Mouse (Mus musculus) splenic B cell, adult 2 months (primary cell): ENCODE measurements around the gene Zfhx3.

Experiments
- DNase-seq: peaks from one replicate; pipeline ENCODE4 v3.0.0-alpha.2; 2011; ENCODE audit warnings: low read depth, low spot score
- H3K27me3 ChIP-seq: 2 replicates; pipeline ENCODE4 v1.6.1; 2012; ENCODE audit warnings: mild to moderate bottlenecking, low read length, moderate library complexity, mixed read lengths; ENCODE audit not compliant: control insufficient read depth, poor library complexity, insufficient read depth, severe bottlenecking
- H3K36me3 ChIP-seq: 2 replicates; pipeline ENCODE4 v1.6.1; 2012; ENCODE audit warnings: mild to moderate bottlenecking, low read length, moderate library complexity, mixed read lengths; ENCODE audit not compliant: control insufficient read depth, poor library complexity, insufficient read depth, severe bottlenecking

Gene Zfhx3

DNA sequence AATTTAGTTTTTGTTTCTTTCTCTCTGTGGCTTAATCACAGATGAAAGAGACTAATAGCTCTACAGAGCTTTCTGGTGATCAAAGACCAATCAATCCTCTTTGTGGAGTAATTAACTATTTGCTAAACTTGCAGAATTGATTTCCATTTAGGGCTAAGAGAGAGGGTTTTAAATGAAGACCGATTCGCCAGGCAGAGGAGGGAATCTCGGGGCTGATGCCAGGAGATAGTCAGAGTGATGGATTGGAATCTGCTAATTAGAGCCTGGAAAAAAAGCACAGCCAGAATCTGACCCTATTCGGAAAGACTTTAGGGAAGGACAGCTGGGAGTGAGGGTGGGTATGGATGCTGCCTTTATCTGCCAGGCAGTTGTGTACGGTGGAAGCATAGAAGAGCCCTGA is 490.9 kb downstream of the Zfhx3 start:
- no peaks in the 10 kb centered on the region for H3K27me3 ChIP-seq
- DNase-seq: no peak
- H3K36me3 ChIP-seq: no peaks in the 10 kb centered on the region

DNA sequence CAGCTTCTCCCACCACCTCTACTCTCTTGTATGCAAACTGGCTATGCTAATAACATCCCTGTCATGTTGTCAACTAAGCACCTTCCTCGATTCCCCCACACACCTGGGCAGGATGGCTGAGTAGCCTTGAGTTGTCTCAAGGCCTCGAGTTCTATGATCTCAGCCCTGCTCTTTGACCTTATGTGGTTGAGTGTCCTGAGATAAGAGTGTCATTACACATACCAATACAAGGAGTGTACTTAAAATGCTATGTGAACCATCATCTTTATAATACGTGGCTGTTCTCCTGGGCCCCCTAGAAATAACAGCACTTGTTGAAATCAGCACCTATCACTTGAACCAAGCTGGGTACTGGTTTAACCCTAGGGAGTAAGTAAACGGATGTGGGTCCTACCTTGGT is 492.1 kb downstream of the Zfhx3 start:
- H3K27me3 ChIP-seq: no peaks in the 10 kb centered on the region
- H3K36me3 ChIP-seq: no peaks in the 10 kb centered on the region
- DNase-seq: no peak

DNA sequence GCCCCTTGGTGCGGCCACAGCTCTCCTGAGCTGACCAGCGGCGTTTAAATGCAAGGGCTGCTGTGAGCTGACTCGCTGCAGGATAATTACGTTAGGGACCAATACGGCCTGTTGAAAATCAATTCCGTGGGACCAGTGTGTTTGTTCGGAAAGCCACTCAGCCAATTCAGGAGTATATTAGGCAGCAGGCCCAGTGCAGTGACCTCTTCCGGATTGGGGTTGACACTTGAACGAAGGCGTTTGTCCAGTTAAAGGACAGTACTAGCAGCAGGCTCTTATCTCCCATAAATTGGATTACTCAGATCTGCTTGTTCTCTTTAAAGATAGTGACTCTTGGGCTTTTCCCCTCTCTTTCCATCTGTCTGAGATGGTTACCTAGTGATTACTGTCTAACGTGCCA is 493.9 kb downstream of the Zfhx3 start:
- H3K36me3 ChIP-seq: no peaks in the 10 kb centered on the region
- DNase-seq: no peak
- H3K27me3 ChIP-seq: no peaks in the 10 kb centered on the region

DNA sequence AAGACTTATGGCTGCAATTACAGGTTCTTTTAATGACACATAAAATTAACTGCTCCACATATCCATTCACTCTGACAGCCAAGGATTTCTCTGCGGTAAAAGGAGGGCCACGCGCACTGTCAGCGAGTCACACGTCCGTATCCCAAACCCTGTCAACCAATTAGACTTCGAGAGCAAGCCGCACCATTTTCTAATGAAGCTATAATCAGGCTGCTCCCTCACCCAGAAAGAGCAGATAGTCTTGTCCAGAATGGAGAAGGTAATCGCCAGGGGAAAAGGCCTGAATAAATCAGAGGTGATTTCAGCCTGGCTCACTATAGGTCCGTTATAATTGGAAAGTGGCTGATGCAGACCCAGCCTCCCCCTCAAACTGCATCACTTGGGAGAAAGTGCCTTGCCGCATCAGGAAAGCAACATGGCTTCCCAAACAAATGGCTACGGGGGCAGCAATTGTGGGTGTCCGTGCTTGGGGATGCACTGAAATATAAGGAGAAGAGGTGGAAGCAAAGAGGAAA is 494.9 kb downstream of the Zfhx3 start:
- H3K27me3 ChIP-seq: no peaks in the 10 kb centered on the region
- DNase-seq: no peak
- H3K36me3 ChIP-seq: no peaks in the 10 kb centered on the region

DNA sequence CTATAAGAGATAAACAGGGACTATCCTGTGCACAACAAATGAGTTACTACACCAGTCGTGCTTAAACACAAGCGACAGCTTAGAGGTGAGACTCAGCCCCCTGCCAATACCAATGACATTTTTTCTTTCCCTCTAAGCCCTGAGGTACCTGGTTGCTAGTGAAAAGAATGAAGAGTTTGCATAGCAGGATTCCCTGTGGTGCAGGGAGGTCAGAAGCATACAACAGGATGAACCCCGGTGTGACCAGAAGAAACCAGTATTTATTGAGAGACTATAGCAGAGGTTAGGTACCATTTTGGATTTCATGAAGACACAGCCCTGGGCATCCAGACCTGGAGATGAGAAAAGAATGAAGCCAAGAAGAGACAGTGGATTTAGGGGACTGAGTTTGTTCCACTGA is 498.0 kb downstream of the Zfhx3 start:
- H3K36me3 ChIP-seq: no peaks in the 10 kb centered on the region
- DNase-seq: no peak
- H3K27me3 ChIP-seq: no peaks in the 10 kb centered on the region

DNA sequence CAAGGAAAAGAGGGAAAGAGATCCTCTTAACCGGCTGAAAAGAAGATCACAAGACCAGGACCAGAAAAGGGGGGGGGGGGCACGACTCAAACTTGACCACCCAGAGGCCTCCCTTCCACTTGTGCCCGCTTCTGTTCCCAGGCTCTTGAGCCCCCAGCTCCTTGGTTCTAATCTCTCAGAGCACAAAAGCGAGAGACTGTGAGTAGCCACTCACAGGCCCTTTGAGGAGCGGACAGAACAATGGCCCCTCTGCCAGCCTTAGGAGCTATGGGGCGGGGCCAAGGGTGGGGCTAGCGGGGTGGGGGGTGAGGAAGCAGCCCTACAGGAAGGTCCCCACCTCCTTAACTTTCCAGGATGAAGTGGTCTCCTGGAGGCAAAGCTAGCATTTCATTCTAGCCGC is 508.4 kb downstream of the Zfhx3 start:
- Histone ChIP-seq H3K36me3 (no peaks in the 10 kb centered on the region), H3K27me3 (no peaks in the 10 kb centered on the region; the same call in 1 of the 2 replicates)
- no peak for DNase-seq

DNA sequence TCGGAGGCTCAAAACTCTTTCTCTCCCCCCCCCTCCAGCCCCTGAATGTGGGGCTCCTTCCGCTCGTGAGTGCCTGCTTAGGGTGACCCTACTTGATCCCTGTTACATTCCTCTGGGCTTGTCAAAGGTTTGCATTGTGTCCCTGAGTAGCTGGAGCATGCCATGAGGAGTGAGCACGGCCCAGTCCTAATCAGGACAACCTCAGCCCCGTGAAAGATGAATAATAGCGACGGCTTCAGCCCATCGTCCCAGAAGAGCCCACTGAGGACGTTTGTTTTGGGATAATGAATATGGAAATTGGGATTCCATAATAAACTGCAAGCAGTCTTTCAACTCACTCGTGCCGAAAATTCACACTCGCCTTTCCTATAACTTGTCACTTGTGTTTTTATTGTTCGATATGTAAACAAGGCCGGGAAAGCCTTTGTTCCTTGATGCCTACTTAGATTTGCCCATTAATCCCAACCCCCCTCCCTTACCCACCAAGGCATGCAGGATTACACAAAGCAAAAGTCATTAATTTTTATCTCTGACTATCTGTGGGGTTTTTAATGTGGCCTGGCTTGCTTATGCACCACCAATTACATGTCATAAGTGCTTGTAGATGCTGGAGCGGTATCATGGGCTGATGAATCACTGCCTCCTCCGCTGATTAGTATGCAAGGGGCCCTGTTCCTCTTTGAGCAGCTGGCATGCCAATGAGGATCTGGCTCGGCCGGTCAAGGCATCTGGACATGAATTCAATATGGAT is 512.3 kb downstream of the Zfhx3 start:
- H3K36me3 ChIP-seq: no peaks in the 10 kb centered on the region
- no peaks in the 10 kb centered on the region; the same call in 1 of the 2 replicates for H3K27me3 ChIP-seq
- DNase-seq: no peak

DNA sequence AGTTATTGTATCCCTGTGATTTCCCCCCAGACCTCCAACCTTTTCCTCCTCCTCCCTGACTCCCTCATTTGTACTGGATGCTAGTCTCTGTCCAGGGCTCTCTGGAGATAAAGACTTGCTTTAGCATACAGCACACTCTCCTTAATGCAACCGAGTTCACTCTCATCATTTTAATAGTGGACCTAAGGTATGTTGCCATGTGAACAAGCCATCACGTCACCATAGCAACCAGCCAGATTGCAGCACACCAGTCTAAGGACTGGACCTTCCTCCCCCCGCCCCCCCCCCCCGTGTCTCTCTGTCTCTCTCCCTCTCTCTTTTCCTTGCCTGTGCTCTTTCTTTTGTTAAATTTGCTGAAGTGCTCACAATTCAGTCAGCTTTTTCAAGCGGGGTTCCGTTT is 524.2 kb downstream of the Zfhx3 start:
- Histone ChIP-seq H3K27me3 (no peaks in the 10 kb centered on the region), H3K36me3 (no peaks in the 10 kb centered on the region)
- DNase-seq: no peak

DNA sequence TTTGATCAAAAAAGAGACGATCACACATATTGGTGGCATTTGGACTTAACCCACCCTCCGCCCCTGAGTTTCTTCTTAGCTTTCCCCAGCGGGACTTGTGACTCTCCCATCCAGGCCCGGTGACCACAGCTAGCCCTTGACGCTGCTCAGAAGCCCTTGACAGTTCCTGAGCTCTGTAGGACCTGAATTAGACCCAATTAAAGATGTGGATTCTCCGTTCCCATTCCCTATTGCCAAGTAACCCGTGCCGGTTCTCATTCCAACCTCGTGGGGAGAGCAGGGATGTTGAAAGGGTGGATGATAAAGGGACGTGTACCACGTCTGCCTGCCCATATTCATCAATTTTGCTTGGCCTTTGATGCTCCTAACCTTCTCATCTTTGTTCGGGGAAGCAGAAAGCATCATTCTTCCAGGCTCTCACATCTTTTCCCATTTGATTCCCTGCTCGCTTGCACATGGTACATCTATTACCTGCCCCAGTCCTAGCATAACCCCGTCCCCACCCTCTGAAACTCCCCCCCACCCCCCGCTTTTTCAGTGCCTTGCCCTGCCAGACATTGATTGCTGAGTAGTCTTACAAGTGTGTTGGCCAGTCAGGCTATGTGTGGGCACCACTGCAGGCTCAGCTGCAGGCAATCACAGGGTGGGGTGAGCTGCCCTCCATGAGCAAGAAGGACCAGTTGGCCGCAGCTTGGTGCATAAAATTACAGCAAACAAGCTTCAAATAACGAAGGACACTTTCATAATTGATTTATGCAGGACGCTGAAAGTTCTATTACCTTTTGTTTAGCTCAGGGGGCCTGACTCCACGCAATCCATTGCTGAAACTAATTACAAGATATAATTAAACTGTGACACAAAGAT is 525.0 kb downstream of the Zfhx3 start:
- Histone ChIP-seq H3K36me3 (no peaks in the 10 kb centered on the region), H3K27me3 (no peaks in the 10 kb centered on the region)
- DNase-seq: no peak

DNA sequence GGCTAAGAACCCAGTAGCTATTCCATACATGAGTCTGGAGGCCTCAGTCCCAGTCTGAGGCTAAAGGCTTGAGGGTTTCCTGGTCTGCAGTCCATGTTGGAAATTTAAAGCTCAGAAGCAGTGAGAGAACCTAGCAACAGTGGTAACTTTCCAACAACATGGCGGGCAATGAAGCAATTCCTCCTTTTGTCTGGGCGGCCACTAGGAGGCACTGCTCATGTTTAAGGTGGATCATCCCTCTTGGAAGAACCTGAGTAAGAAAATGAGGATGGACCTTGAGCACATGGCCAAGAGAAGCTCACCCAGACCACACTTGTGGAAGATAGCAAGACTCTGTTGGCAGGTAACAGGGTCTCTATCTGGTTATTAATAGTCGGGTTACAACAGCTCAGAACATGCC is 527.8 kb downstream of the Zfhx3 start:
- no peak for DNase-seq
- Histone ChIP-seq H3K27me3 (no peaks in the 10 kb centered on the region), H3K36me3 (no peaks in the 10 kb centered on the region)

DNA sequence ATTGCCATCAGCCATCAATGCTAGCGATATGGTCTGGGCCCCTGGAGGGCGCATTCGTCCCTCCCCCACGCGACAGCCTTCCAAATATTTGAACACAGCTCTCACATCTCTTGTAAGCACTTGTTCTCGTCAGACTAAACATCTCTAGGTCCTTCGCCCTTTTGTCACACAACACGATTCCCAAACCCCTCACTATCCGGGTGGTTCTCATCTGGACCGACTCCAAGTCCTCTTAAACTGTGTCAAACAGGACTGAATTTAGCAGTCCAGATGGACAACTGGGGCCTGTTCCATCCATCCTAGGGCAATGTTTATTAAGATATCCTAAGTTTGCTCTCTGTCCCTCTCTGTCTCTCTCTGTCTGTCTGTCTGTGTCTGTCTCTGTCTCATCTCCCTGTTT is 532.1 kb downstream of the Zfhx3 start:
- Histone ChIP-seq H3K27me3 (no peaks in the 10 kb centered on the region), H3K36me3 (no peaks in the 10 kb centered on the region)
- DNase-seq: no peak

DNA sequence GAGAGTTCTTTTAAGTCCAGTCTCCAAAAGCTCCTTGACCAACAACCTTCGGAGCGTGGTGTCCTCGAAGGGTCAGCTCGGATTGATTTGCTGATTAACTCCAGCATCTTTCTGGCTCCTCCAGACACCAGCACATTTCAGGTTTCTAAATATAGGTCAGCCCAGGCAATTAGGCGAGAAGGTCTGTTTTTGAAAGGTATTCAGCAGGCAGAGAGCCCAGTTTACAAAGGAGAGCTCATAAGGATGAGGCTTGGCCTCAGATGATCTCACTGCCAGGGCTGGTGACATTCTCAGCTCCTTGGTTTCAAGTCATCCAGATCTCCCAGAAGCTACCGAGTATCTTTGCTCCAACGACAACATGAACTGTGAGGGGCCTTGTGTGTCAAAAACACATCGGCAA is 535.7 kb downstream of the Zfhx3 start:
- Histone ChIP-seq H3K27me3 (no peaks in the 10 kb centered on the region), H3K36me3 (no peaks in the 10 kb centered on the region)
- no peak for DNase-seq

DNA sequence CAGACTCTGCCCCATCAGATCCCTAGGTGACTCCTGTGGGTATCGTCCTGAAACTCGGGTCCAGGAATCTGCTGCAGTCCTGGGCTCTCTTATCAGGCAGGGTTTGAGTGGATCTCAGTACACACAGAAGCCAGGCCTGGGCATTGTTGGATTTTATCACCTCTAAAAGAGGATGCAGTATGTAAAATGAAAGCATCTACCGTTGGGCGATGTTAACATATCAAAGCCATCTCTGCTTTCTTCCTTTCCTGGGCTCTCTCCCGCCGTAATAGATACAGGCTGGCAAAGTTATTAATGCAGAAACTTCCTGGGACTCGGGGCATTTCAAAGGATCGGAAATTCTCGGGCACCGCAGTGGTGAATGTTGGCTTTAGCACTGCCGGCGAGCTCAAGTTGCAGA is 537.7 kb downstream of the Zfhx3 start:
- H3K27me3 ChIP-seq: no peaks in the 10 kb centered on the region
- no peak for DNase-seq
- no peaks in the 10 kb centered on the region for H3K36me3 ChIP-seq

DNA sequence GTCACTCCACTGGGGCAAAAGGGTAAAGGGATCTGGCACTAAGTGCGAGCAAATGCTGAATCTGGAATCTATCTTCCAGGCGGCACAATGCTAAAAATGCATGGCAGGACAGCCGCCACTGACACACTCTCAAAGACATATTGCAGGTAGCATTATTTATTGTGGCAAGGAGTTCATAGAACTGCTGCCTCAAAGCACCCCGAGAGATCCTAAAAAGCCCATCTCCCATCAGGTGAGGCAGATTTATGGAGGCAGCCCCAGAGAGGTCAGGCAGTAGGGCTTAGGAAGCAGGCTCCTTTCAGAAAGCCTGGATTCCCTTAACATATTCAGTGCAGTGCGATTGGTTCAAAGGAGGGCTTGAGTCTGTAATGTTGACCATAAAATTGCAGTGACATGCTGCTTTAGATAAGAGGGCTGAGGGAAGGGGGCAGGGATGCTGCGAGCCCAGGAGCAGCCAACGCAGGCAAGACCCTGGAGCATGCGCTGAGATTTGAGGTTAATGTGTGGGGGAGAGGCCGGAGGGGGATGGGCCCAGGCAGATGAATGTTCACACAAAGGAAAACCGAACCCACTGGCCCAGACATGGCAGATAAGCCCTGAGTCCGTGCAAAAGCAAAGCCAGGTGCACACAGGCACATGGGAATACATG is 538.8 kb downstream of the Zfhx3 start:
- Histone ChIP-seq H3K36me3 (no peaks in the 10 kb centered on the region), H3K27me3 (no peaks in the 10 kb centered on the region)
- DNase-seq: no peak

DNA sequence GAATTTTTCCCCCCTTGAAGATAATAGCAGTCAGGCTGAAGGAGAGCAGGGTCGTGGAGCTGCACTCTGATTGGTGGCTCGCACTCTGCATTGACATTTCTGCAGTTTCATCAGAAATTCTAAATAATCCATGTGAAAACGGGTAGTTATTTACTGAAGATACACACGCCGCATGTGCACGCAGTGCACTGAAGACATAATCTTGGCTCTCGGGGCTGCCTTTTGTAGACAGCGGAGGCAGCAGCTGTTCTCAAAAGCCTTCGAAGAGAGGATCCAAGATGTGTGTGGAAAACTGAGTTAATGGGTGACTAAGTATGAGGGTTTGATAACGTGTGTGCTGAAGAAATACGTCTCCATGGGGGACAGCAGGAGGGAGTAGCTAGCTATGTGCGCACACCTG is 553.7 kb downstream of the Zfhx3 start:
- no peaks in the 10 kb centered on the region for H3K36me3 ChIP-seq
- no peaks in the 10 kb centered on the region for H3K27me3 ChIP-seq

More for the DNA sequence above, 553.7 kb downstream of the Zfhx3 start:
- DNase-seq: no peak
